Mouse (Mus musculus) embryo, embryonic 11.5 days (tissue): Measurements from ENCODE around the gene Churc1.

Experiments
- DNase-seq: peaks from one replicate; pipeline ENCODE4 v3.0.0-alpha.2; 2012; ENCODE audit warnings: low read depth, low spot score

Gene Churc1

GRCm38 (mm10) chr12:76795350-76795749 lies 30.0 kb downstream of the Churc1 start, which contains the start of gene Gpx2:
Gene Gpx2 (minus strand): TSS chr12:76795554.
- DNase-seq: no peak

DNA sequence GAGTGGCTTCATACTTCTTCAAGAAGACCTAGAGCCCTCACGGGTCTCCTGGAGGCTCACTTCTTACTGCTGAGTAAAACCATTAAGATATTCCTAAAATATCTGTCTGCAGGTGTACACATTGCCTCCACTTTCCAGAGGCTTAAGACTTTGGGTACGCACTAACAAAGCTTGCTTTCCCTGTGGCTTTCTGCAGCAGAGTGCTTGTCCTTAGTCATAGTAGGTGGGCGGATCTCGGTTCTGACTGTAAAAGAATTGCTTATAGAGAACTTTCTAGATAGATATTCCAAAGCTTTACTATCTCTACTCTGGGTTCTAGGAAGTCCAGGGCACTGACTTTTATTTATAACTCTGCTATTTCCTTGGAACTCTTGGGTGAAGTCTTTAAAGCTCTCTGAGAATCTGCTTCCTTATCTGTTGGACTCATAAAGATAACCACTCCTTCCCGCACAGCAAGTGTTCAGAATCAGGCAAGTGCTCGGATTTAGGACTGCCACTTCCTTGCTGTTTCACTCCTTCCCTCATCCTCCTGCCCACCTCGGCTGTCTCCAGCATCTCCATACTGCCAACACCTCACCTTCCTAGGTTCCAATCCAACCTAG lies 31.7 kb downstream of the Churc1 start:
- DNase-seq: no peak

DNA sequence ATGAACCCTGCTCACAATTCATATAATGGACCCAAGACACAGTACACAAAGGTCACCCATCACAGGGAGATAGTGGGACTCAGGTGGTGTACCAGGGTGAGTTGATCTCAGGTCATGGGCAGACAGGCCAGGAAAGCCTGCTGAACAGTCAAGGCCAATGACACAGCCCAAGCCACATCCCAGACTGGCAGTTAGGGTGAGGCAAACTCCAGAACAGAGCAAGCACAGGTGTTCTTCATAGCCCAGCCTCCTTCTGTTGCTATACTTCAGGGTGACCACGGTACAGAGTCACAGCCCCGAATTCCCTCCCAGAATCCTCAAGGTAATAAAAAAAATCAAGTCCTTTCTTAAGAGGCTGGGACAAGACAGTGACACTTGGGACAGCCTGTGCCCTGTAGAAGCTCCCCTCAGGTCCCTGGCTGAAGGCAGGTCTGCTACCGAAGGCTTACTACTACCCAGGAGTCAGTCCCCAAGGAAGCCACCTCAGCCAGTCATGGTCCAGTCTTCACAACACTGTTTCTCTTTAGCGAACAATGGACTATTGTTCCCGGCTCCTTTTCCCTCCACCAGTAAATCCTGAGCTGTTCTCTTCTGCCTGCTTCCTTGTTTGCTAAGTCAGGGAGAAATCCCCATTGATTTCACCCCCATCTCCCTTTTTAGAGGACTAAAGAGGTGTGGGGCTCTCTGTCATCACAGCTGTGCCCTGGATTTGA lies 32.8 kb downstream of the Churc1 start:
- no peak for DNase-seq

DNA sequence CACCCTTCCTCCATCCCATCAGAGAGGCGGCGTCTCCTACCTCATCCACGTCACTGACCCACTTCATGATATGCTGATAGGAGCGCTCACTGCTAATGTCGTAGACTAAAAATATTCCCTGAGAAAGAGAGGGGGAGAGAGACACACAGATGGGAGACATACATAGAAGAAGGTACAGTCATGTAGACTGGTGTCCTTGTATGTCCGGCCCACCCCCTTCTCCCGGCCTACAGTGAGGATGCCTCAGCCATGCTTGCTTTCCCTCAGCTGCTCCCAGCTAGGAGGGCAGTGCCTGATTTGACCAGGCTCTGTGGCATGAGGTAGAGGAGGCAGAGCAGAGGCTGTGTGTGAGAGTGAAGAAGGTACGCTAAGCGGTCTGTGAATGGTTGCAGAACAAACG lies 37.7 kb downstream of the Churc1 start:
- no peak for DNase-seq

GRCm38 (mm10) chr12:76803700-76804252 lies 38.4 kb downstream of the Churc1 start:
- DNase-seq: peak; percentile 32

DNA sequence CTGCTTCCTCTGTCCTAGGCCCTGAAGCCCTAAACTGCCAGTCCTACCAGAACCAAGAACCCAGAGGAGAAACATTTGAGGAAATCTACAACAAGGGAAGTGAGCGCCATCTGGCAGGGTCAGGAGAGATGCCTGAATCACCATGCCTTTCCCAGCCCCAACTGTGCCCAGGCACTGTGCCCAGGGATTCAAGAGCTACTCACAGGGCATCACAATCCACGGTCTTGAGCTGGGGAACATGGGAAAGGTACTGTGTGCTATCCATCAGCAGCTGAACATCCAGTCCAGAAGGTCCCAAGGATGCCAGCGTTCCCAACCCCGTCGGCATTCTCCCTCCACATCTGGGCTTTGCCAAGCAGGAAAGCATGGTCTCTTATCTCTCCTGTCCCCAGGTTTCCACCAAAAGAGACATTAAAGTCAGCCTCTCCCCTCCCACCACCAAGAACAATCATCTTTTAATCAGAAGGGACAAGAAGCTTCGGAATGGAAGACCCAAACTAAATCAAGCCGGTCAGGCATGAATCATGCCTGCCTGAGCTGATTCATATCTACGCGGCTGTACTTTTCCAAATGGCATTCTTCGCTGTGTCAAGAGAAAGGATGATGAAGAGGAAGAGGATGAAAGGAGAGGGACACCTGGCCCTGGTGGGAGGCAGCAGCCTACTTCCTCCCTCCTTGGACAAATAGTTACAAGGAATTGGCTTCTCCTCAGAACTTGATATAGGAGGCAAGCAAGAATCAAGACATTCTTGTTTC lies 39.9 kb downstream of the Churc1 start:
- DNase-seq: no peak

DNA sequence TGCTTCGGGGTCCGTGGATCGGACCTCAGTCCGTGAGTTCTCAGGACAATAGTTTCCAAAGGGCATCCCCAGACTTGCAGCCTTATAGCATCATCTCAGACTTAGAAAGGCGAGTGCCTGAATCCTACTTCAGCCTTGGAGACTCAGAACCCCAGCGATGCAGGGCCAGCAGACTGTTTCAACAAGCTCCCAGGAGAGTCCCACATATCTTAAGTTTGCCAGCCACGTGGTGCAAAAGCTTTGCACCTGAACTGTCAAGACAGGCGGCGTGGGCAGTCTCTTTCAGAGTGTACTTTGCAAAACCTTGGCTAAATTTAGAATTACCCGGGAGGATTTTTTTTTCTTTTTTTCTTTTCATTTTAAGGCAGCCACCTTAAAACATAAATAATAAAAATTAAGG lies 42.5 kb downstream of the Churc1 start:
- DNase-seq: no peak

- DNase-seq: no peak
Measured at GRCm38 (mm10) chr12:76810491-76810890, 45.2 kb downstream of the Churc1 start.

GRCm38 (mm10) chr12:76811006-76811405 lies 45.7 kb downstream of the Churc1 start:
- DNase-seq: no peak

- no peak for DNase-seq
Measured at GRCm38 (mm10) chr12:76813543-76813942, 48.2 kb downstream of the Churc1 start.

DNA sequence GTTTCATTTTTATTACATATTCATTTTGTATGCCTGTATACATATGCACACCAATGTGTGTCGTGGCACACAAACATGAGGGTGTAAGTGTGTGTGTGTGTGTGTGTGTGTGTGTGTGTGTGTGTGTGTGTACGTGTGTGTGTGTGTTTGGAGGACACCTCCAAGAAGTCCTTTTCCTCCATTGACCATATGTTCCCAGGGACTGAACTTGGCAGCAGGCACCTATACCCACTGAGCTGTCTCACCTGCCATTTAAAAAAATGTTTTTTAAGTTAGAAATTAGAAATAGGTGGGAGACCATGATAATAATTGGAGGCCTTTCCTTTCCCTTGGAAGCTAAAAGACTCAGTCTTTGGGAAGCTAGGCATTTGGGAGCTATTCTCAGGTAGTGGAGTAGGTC lies 48.8 kb downstream of the Churc1 start:
- no peak for DNase-seq

GRCm38 (mm10) chr12:76816720-76817119 lies 51.4 kb downstream of the Churc1 start:
- no peak for DNase-seq

- DNase-seq: no peak
Measured at GRCm38 (mm10) chr12:76817176-76817575, 51.8 kb downstream of the Churc1 start.

DNA sequence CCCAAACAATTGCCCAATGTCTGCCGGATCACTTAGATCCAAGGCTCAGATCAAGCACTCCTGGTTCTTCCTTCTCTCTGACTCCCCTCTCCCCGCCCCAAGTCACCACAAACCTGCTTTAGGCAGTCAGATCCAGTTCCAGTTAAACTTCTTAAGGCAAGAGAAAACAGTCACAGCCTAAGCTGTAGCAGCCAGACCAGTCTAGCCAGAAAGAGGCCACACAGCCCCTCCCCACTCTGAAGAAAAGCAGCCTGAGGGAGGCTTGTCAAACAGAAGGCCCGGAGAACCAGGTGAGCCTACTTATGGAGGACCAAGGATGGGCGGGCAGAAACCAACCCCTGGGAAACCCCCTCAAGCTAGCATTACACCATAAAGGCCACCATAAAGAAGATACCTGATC lies 52.8 kb downstream of the Churc1 start:
- DNase-seq: no peak

GRCm38 (mm10) chr12:76818908-76819307 lies 53.6 kb downstream of the Churc1 start:
- no peak for DNase-seq

- no peak for DNase-seq
Measured at GRCm38 (mm10) chr12:76819816-76820215, 54.5 kb downstream of the Churc1 start.

DNA sequence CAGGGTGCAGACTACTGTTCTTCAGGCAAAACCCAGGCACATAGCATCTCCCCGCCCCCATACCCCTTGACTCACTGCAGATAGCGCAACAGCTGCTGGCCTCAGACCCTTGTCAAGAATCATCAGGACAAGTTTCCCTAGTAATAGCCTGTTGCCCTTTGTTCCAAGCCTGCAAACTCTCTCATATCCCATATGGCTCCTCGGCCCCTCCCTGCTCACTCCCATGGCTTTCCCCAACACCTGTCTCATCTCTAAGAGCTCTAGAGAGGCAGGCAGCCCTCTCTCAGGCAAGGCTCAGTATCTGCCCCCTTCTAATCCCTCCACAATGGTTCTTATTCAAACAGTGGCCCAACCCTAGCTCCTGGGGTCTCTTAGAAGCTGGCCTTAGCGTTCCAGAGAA lies 55.3 kb downstream of the Churc1 start:
- no peak for DNase-seq

DNA sequence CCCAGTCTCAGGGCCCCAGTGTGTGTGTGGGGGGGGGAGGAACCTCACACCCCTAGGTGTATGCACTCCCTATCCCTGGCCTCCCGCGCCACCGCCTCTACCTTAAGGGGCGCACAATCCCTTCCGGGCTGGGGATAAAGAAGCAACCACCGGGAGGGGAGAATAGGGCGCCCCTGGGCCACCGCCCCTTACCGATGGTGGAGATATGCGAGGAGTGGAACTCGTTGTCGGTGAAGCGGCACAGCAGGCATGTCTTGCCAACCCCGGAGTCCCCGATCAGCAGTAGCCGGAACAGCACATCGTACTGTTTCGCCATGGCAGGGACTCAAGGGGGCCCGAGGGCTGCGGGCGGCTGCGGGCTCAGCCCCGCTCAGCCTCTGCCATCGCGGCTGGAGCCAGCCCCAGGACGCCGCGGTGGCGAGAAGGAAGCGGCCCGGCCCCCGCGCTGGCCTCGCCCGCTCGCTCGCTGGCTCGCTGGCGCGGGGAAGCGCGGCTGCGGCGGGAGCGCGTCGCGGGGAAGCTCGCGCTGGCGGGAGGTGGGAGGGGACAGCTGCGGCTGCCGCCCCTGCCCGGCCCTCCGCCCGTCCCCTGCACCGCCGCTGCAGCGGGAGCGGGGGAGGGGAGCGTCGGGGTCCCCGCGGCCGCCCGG lies 56.8 kb downstream of the Churc1 start:
- DNase-seq: no peak

- DNase-seq: no peak
Measured at GRCm38 (mm10) chr12:76822651-76823041, 57.3 kb downstream of the Churc1 start, which contains the start of gene Rab15. Gene Rab15 (minus strand): TSS chr12:76822908.

GRCm38 (mm10) chr12:76825283-76825682 lies 59.9 kb downstream of the Churc1 start:
- no peak for DNase-seq

DNA sequence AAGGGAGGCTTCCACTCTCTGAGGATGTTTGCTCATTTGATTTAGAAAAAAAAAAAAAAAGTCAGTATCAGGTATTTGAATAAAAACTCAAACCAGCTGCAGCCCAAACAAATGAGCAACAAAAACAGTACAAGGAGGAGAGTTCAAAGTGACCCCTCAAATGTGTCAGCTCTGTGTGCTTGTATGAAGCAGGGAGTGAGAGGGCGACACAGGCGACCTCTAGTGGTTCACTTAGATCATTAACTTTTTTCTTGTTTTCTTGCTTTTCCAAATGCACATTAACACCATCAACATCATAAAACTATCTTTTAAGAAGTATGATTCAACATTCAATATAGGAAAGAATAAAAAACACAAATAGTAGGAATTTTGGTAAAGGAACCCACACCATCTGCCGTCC lies 67.4 kb downstream of the Churc1 start:
- DNase-seq: peak; percentile 31
